Mouse (Mus musculus): ENCODE data around the gene Slc23a2.

GRCm38 (mm10) chr2:132024028-132024427 is 120.9 kb downstream of the Slc23a2 start:
- TF ChIP-seq CTCF (IDR thresholded peaks at IDR 0.05; ENCODE audit: low read depth) (no peak), EP300 (IDR thresholded peaks at IDR 0.05; ENCODE audit: low read depth) (no peak)

Measured in liver, embryonic 14.5 days (tissue).